Mouse (Mus musculus) embryonic fibroblast, embryonic 13.5 days (primary cell): Measurements from ENCODE around the gene Cdc37.

Experiments
- CTCF ChIP-seq: IDR thresholded peaks from 2 replicates; pipeline ENCODE4 v1.5.1; 2011; ENCODE audit warnings: mild to moderate bottlenecking, control low read depth, low read length, moderate library complexity, borderline replicate concordance; ENCODE audit not compliant: insufficient read depth
- POLR2A ChIP-seq: IDR thresholded peaks from 2 replicates; pipeline ENCODE4 v1.6.1; 2011; ENCODE audit warnings: low read depth, mild to moderate bottlenecking, control low read depth, low read length, moderate library complexity

DNA sequence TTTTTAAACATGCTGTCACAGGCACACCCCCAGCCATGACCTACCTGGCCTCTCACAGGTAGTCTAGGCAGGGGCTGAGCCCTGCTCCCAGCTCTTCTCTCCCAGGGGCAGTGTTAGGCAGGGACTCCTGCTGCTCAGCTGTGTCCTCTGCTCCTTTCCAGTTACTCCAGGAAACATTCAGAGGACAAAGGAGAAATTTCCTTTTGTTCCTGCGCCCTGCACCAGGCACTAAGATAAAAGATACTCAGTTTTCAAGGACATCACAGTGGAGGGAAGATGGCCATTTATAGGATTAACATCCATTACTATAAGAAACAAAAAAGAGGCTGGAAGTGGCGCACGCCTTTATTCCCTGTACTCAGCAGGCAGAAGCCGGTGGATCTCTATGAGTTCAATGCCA lies 53.8 kb downstream of the Cdc37 start:
- TF ChIP-seq POLR2A = no peak
- TF ChIP-seq CTCF = no peak
